Mouse (Mus musculus): ENCODE data around the gene Zmynd15.

GRCm38 (mm10) chr11:70489684-70490083 lies 30.5 kb downstream of the Zmynd15 start:
- TF ChIP-seq POLR2A (IDR thresholded peaks at IDR 0.05; ENCODE audit: control insufficient read depth, extremely low read depth, insufficient read depth, low read length, poor library complexity) (no peak), CTCF (IDR thresholded peaks at IDR 0.05; ENCODE audit: borderline replicate concordance, control insufficient read depth, extremely low read depth, insufficient read depth, low read length, poor library complexity) (no peak)
